Mouse (Mus musculus) left cerebral cortex, adult 2 months (tissue): ENCODE results near the gene Khk. TPM values are rescaled to one million over a fixed set of nuclear protein-coding genes. Genes with fewer than 3 reads are reported as not detected.

ENCODE experiments used
- DNase-seq, 2 experiments: peaks; one replicate each; pipeline ENCODE4 v3.0.0; 2021 to 2022; ENCODE audit warnings: low spot score in 2 of 2, mixed read lengths in 1 of 2; ENCODE audit errors: extremely low spot score in 1 of 2
- H3K27ac ChIP-seq: fragments of 200-600 bp; 2 replicates; pipeline ENCODE4 v1.8.1; 2022
- H3K4me3 ChIP-seq: fragments of 200-600 bp; 2 replicates; pipeline ENCODE4 v1.8.1; 2022
- CTCF ChIP-seq: fragments of 200-600 bp; IDR thresholded peaks from 2 replicates; pipeline ENCODE4 v1.8.1; 2022; ENCODE audit warnings: antibody characterized with exemption, mild to moderate bottlenecking, moderate library complexity
- intact Hi-C: fragments of 180-260 bp; cut with DNase I; formaldehyde crosslinking; loops from one replicate; pipeline ENCODE4 v1.15.1; 2025
- total RNA-seq, 2 experiments: library from RNA; stranded (reverse); gene quantifications; 2 replicates each; pipeline ENCODE4 v1.2.3; 2021

Khk gene
- total RNA-seq, 2 experiments from 2014 or later = 15.3 to 19.3 TPM

- H3K27ac ChIP-seq = no peak overlapping the region
- H3K4me3 ChIP-seq = no peak overlapping the region
- TF ChIP-seq CTCF = no peak
- intact Hi-C loops = no loop called here
- no peak for DNase-seq
These were observed 27.4 kb downstream of the Khk start for GRCm38 (mm10) chr5:30948620-30949019.

GRCm38 (mm10) chr5:30949654-30950326 lies 28.6 kb downstream of the Khk start:
- no peak; the same call in 1 of the 2 replicates for TF ChIP-seq CTCF
- DNase-seq = peak; percentile 92 to 93
- Histone ChIP-seq H3K4me3 (peak overlapping the region; percentile 77), H3K27ac (peak overlapping the region; percentile 88)
- intact Hi-C loops = no loop called here

DNA sequence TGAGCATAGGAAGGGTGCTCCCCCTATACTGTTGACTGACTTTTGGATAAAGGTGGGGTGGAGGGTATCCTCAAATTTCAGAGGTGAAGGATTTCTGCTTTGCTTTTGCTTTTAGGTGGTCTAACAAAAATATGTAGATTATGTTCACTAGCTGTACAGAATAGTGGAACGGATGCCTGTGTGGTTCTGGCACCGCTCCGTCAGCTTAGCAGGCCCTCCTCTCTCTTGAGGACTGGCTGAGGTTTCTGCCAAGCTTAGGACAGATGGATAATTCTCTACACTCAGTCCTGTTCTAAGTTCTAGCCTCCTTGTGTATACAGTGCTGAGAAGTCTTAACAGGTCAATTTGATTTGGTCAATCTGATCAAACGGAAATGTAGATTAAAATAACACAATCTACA lies 29.2 kb downstream of the Khk start:
- Histone ChIP-seq H3K27ac (peak overlapping the region; percentile 88), H3K4me3 (peak overlapping the region; percentile 77)
- intact Hi-C loops = no loop called here
- no peak for TF ChIP-seq CTCF
- no peak for DNase-seq

DNA sequence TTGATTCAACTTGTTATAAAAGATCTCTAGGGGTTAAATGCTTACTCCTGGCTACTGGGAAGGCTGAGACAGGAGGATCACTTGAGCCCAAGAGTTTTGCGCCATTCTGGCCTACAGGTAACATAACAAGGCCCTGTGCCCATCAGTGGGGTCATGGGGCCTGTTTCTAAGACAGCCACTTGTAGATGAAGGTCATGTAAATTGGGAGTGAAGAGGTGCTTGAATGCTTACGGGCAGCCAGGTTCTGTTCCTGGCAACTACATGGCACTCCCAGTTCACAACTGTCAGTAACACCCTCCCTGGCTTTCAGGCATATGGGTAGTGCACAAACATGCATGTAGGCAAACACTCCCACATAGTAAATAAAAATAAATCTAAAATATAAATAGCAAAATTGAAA lies 29.7 kb downstream of the Khk start:
- peak overlapping the region; percentile 3; the same call in 1 of the 2 replicates for H3K27ac ChIP-seq
- intact Hi-C loops = no loop called here
- DNase-seq = no peak
- peak overlapping the region; percentile 77 for H3K4me3 ChIP-seq
- no peak for TF ChIP-seq CTCF

DNA sequence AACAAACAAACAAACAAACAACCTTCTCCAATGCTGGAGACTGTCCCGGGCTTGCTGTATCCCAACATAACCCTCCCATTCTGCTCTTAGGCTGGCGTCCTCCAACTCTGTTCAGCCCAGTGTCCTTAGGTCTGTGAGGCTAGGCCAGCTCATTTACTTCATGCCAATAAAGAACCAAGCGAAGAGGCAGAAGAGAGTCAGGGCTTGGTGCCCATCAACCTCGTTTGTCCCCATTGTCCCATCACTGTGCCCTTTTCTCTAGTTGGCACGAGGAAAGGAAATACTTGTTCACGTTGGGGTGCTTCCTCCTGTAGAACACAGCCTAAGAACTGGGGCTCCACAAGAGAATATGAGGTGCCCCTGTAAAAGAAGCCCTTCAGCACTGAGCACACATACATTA lies 30.5 kb downstream of the Khk start:
- no peak for DNase-seq
- no peak overlapping the region for H3K4me3 ChIP-seq
- TF ChIP-seq CTCF = no peak
- intact Hi-C loops = no loop called here
- H3K27ac ChIP-seq = peak overlapping the region; percentile 19; the same call in 1 of the 2 replicates

GRCm38 (mm10) chr5:30952551-30952950 lies 31.3 kb downstream of the Khk start:
- H3K27ac ChIP-seq = peak overlapping the region; percentile 19; the same call in 1 of the 2 replicates
- no peak overlapping the region for H3K4me3 ChIP-seq
- intact Hi-C loops = no loop called here

GRCm38 (mm10) chr5:30954065-30954464 lies 32.8 kb downstream of the Khk start:
- intact Hi-C loops = no loop called here
- TF ChIP-seq CTCF = no peak
- H3K27ac ChIP-seq = no peak overlapping the region
- no peak for DNase-seq
- H3K4me3 ChIP-seq = no peak overlapping the region

More at GRCm38 (mm10) chr5:30952551-30952950, 31.3 kb downstream of the Khk start:
- no peak for TF ChIP-seq CTCF
- no peak for DNase-seq

DNA sequence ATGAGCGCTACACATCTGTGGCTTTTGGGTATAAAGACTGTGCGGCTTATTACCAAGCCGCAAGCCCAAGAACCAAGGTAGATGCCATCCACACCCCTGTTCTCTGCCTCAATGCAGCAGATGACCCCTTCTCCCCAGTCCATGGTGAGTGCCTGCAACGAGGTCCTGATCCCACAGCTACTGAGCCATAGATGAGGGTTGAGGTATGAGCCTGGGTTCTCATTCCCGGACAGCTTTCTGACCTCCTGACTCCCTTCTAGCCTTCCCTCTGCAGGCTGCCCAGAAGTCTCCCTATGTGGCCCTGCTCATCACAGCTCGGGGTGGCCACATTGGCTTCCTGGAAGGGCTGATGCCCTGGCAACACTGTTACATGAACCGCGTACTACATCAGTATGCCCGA lies 33.3 kb downstream of the Khk start:
- intact Hi-C loops = no loop called here
- H3K4me3 ChIP-seq = no peak overlapping the region
- DNase-seq = no peak
- TF ChIP-seq CTCF = no peak
- H3K27ac ChIP-seq = no peak overlapping the region

- intact Hi-C loops = no loop called here
- DNase-seq = no peak
- H3K27ac ChIP-seq = no peak overlapping the region
- H3K4me3 ChIP-seq = no peak overlapping the region
- TF ChIP-seq CTCF = no peak
These were observed 34.5 kb downstream of the Khk start for GRCm38 (mm10) chr5:30955751-30956150.

GRCm38 (mm10) chr5:30957891-30958290 lies 36.7 kb downstream of the Khk start:
- TF ChIP-seq CTCF = no peak
- intact Hi-C loops = no loop called here
- Histone ChIP-seq H3K27ac (no peak overlapping the region), H3K4me3 (no peak overlapping the region; the same call in 1 of the 2 replicates)
- no peak for DNase-seq

GRCm38 (mm10) chr5:30959198-30959854 lies 38.1 kb downstream of the Khk start:
- no peak for TF ChIP-seq CTCF
- intact Hi-C loops = no loop called here
- peak overlapping the region; percentile 93 for H3K27ac ChIP-seq
- no peak for DNase-seq
- H3K4me3 ChIP-seq = peak overlapping the region; percentile 97

- intact Hi-C loops = loop anchor here (2.0 kb wide), 1 partner anchor 89 kb away; the partner anchor contains the start of genes Atraid and Slc5a6
- H3K27ac ChIP-seq = peak within 1 kb of the TSS; percentile 93
- TF ChIP-seq CTCF = peak; percentile 14; the same call in 1 of the 2 replicates
- peak; percentile 99 to 100 for DNase-seq
- peak within 1 kb of the TSS; percentile 97 for H3K4me3 ChIP-seq
These were observed 38.8 kb downstream of the Khk start, which contains the start of gene Preb for GRCm38 (mm10) chr5:30959966-30960501. Gene Preb, minus strand, starts transcription at chr5:30960361.
